Mouse (Mus musculus) heart, postnatal 0 days (tissue): ENCODE measurements around the gene Sardh. TPM values are rescaled to one million over a fixed set of nuclear protein-coding genes. Genes with fewer than 3 reads are reported as not detected.

Experiments
- ATAC-seq: fragments of 200-750 bp; cut with Nextera tagmentation; 2 replicates; pipeline ENCODE4 v1.8.0; 2017; ENCODE audit warnings: low read depth, moderate number of reproducible peaks, moderate library complexity; ENCODE audit not compliant: insufficient read depth
- DNase-seq: peaks from one replicate; pipeline ENCODE4 v3.0.0-alpha.2; 2016; ENCODE audit warnings: low spot score
- H3K27ac ChIP-seq: fragments of 300-500 bp; sonication (generic); 2 replicates; pipeline ENCODE4 v1.5.1; 2014; ENCODE audit warnings: low read depth, mild to moderate bottlenecking
- H3K27me3 ChIP-seq: fragments of 300-500 bp; sonication (generic); 2 replicates; pipeline ENCODE4 v1.6.1; 2014; ENCODE audit warnings: low read length, mixed read lengths; ENCODE audit not compliant: control insufficient read depth, insufficient read depth
- H3K36me3 ChIP-seq: fragments of 300-500 bp; sonication (generic); replicated peaks from 2 replicates; pipeline ENCODE4 v1.6.1; 2014; ENCODE audit warnings: low read length, mixed read lengths; ENCODE audit not compliant: control insufficient read depth, insufficient read depth
- H3K4me1 ChIP-seq: fragments of 300-500 bp; sonication (generic); 2 replicates; pipeline ENCODE4 v1.6.1; 2014; ENCODE audit warnings: antibody characterized with exemption; ENCODE audit not compliant: control insufficient read depth, insufficient read depth
- H3K4me2 ChIP-seq: fragments of 300-500 bp; sonication (generic); 2 replicates; pipeline ENCODE4 v1.6.1; 2014; ENCODE audit warnings: low read depth, mild to moderate bottlenecking, low read length, moderate library complexity
- H3K4me3 ChIP-seq: fragments of 300-500 bp; sonication (generic); 2 replicates; pipeline ENCODE4 v1.5.1; 2014; ENCODE audit warnings: low read depth, low read length
- H3K9ac ChIP-seq: fragments of 300-500 bp; sonication (generic); replicated peaks from 2 replicates; pipeline ENCODE4 v1.6.1; 2014; ENCODE audit warnings: low read depth, low read length, mixed read lengths
- H3K9me3 ChIP-seq: fragments of 300-500 bp; sonication (generic); replicated peaks from 2 replicates; pipeline ENCODE4 v1.6.1; 2016; ENCODE audit warnings: low read length; ENCODE audit not compliant: control insufficient read depth
- CTCF ChIP-seq: IDR thresholded peaks from 2 replicates; pipeline ENCODE4 v1.5.1; 2016; ENCODE audit warnings: antibody characterized with exemption, control low read depth, low read depth
- EP300 ChIP-seq: IDR thresholded peaks from 2 replicates; pipeline ENCODE4 v1.6.1; 2016; ENCODE audit warnings: antibody characterized with exemption, low read depth
- WGBS: fragments of 180-500 bp; shearing (Covaris S2); extraction: QIAGEN DNeasy Blood & Tissue Kit; methylation state at CpG from one replicate; pipeline ENCODE4 v1.1.7; 2014; 5-methylcytosine and 5-hydroxymethylcytosine counted together
- polyA plus RNA-seq: library from polyadenylated mRNA; unstranded; fragments of >200 nt; fragmentation: Nextera tagmentation; extraction: Ambion mirVana; gene quantifications from 2 replicates; pipeline ENCODE4 v1.2.1, GENCODE M21; 2015
- total RNA-seq: library from RNA; depleted of rRNA; stranded (reverse); fragments of >200 nt; gene quantifications from 2 replicates; pipeline ENCODE4 v1.2.3, GENCODE M21; 2014; ENCODE audit warnings: low replicate concordance

Sardh gene
- total and polyA plus RNA-seq, 2 experiments from 2014 or later: 20.7 to 31.6 TPM

DNA sequence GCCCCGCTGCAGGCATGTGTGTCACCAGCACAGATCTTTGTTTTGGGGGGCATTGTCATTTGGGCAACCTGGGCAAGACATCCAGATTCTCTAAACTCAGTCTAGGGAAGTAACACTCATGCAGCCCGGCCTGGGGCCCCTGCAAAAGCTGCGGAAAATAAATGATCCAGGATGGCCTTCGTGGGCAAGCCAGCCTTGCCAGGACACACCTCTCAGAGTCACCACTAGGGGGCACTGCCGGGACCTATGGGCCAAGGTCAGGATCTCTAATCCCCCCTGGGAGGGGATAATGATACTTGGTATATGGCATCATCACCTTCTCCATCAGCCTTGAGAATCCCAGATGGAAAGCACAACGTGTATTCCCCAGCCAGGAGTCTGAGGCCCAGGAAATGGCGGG, 37.9 kb downstream of the Sardh start:
- TF ChIP-seq EP300 (peak; percentile 15; the same call in 1 of the 2 replicates), CTCF (peak; percentile 60)
- H3K9me3 ChIP-seq: no peaks in the 10 kb centered on the region
- peaks cover 74% of the 10 kb centered on the region for H3K4me1 ChIP-seq
- no peak overlapping the region for H3K4me2 ChIP-seq
- no peaks in the 10 kb centered on the region for H3K36me3 ChIP-seq
- H3K4me3 ChIP-seq: no peak overlapping the region
- 22% methylated on average over 7 of the region's 7 CpGs for WGBS
- DNase-seq (no peak), ATAC-seq (no peak)
- no peak overlapping the region for H3K9ac ChIP-seq
- H3K27ac ChIP-seq: peak overlapping the region; percentile 81
- no peaks in the 10 kb centered on the region for H3K27me3 ChIP-seq

DNA sequence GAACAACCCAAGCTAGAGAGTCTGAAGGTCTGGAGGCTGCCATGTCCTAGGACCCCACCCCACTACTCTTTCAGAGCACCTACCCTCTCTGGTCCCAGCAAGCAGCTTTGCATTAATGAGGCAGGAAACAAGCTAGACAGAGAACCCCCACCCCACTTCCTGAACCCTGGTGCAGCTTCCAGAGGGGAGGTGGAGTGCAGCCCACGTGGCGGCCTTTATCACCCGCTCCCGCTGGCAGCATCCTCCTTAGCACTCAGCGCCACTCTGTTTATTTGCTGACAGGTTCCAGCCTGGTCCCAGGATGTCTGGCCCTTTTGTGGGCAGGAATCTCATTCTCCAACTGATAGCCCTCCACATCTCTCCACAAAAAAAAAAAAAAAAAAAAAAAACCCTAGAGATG, 38.3 kb downstream of the Sardh start:
- DNase-seq (peak; percentile 77), ATAC-seq (peak; percentile 51)
- H3K27me3 ChIP-seq: no peaks in the 10 kb centered on the region
- H3K9ac ChIP-seq: 0 out of 2 replicates have a peak overlapping the region, but pooled peaks have one; percentile 11
- no peaks in the 10 kb centered on the region for H3K36me3 ChIP-seq
- H3K4me3 ChIP-seq: no peak overlapping the region
- peak overlapping the region; percentile 81 for H3K27ac ChIP-seq
- 0% methylated on average over 5 of the region's 5 CpGs for WGBS
- no peak for TF ChIP-seq CTCF
- peak; percentile 84 for TF ChIP-seq EP300
- no peaks in the 10 kb centered on the region for H3K9me3 ChIP-seq
- H3K4me1 ChIP-seq: peaks cover 78% of the 10 kb centered on the region
- no peak overlapping the region for H3K4me2 ChIP-seq

DNA sequence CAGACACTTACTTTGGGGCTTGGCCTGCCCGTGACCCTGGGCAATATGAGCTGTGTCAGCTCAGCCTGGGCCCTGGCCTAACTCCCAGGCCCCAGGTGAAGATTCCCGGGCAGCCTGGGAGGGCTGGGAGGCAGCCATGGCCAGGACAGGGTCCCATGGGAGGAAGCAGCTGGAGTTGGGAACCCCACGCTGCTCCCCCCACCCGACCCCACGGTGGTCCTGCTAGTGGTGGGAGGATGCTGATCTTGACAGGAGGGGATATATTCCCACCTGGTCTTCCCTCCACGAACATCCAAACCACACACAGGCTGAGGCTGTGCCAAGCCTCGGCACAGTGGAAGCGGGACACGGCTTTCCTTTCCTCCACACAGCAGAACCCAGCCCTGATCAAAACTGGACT, 38.8 kb downstream of the Sardh start:
- ATAC-seq (no peak), DNase-seq (no peak)
- no peak overlapping the region for H3K4me2 ChIP-seq
- WGBS: 39% methylated on average over 9 of the region's 9 CpGs
- no peak overlapping the region for H3K4me3 ChIP-seq
- no peaks in the 10 kb centered on the region for H3K9me3 ChIP-seq
- peak overlapping the region; percentile 69 for H3K27ac ChIP-seq
- no peak for TF ChIP-seq EP300
- no peak for TF ChIP-seq CTCF
- peaks cover 81% of the 10 kb centered on the region for H3K4me1 ChIP-seq
- no peaks in the 10 kb centered on the region for H3K36me3 ChIP-seq
- H3K27me3 ChIP-seq: no peaks in the 10 kb centered on the region
- H3K9ac ChIP-seq: 0 out of 2 replicates have a peak overlapping the region, but pooled peaks have one; percentile 11

DNA sequence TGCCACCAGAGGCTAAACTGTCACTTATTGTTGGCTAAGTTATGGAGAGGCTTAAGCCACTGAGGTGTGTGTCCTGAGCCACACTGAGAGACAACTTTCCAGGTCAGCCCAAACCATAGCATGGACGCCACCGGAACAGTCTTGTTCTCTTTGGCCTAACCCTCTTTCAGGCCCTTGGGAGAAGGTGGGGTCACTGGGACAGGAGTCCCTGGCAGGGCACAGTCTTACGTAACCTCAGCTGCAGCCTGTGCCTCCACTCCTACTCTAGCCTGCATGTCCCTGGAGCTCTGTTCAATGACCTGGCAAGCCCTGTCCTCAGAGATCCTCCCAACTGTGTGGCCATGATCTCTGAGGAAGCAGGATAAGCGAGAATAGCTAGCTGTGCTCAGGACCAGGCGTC, 41.0 kb downstream of the Sardh start:
- WGBS: 75% methylated on average over 5 of the region's 5 CpGs
- DNase-seq (no peak), ATAC-seq (no peak)
- Histone ChIP-seq H3K4me1 (peaks cover 86% of the 10 kb centered on the region), H3K27ac (peak overlapping the region; percentile 94), H3K4me3 (no peak overlapping the region), H3K9ac (no peak overlapping the region), H3K4me2 (no peak overlapping the region), H3K9me3 (no peaks in the 10 kb centered on the region), H3K27me3 (no peaks in the 10 kb centered on the region), H3K36me3 (no peaks in the 10 kb centered on the region)
- TF ChIP-seq CTCF (no peak), EP300 (no peak)

DNA sequence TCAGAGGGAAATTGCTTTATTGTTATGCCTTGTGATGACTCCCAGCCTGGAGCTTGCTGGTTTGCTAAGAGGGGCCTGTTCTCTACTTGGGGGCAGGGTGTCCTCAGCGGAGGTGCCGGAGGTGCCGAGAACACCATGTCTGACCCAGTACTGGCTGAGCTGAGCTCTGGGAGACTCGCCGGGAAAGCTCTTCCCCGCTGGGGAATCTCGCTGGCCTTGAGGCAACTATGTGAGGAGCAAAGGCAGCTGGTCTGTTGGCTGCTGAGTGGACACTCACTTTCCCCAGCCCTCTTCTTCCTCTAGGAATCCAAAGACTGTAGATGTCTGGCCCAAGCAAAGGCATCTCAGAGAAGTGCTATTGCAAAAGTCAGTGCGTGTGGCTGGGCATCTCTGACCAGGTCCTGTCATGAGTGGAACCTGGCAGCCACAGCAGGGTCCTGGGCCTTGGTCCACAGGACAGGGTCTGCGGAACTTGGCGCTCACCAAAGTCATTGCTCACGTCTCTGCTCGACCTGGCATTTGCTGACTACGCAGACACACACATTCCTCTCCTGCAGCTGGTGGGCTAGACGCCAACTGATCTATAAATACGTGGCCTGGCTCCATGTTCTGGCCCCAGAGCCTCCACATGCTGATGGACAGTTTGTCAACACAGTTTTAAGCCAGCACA, 41.9 kb downstream of the Sardh start:
- no peaks in the 10 kb centered on the region for H3K9me3 ChIP-seq
- ATAC-seq: peak; percentile 63
- H3K4me3 ChIP-seq: no peak overlapping the region
- H3K9ac ChIP-seq: peak overlapping the region; percentile 14; the same call in 1 of the 2 replicates
- 23% methylated on average over 15 of the region's 15 CpGs for WGBS
- DNase-seq: peak; percentile 89
- peak overlapping the region; percentile 6 for H3K4me2 ChIP-seq
- H3K27me3 ChIP-seq: no peaks in the 10 kb centered on the region
- H3K27ac ChIP-seq: peak overlapping the region; percentile 94
- H3K4me1 ChIP-seq: peaks cover 79% of the 10 kb centered on the region
- TF ChIP-seq CTCF (no peak), EP300 (0 out of 2 replicates have a peak, but pooled peaks have one; percentile 49)
- no peaks in the 10 kb centered on the region for H3K36me3 ChIP-seq

DNA sequence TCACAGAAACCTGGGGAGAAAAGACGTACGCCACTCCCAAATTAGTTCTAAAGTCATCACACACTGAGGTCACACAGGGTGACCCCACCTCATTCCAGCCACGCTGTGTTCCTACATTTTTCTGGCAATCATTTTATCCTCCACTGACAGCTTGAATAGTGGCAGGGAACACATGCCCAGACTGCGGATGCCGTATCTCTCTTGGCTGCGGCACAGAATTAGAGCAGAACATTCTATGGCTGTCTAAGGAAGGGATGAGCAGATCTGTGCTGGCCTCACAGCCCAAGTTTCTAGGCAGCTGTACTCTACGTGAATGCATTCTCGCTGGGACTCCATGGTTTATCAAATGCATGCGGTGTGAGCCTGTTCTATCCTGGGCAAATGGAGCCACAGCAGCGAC, 42.5 kb downstream of the Sardh start:
- Histone ChIP-seq H3K27ac (peak overlapping the region; percentile 94), H3K4me2 (peak overlapping the region; percentile 6), H3K9me3 (no peaks in the 10 kb centered on the region), H3K9ac (0 out of 2 replicates have a peak overlapping the region, but pooled peaks have one; percentile 14), H3K27me3 (no peaks in the 10 kb centered on the region), H3K4me1 (peaks cover 77% of the 10 kb centered on the region), H3K36me3 (no peaks in the 10 kb centered on the region), H3K4me3 (no peak overlapping the region)
- DNase-seq (peak; percentile 78), ATAC-seq (peak; percentile 47)
- 25% methylated on average over 10 of the region's 10 CpGs for WGBS
- TF ChIP-seq CTCF (no peak), EP300 (peak; percentile 79)
